Mouse (Mus musculus) NIH3T3 (cell line): ENCODE measurements at regions not wholly inside any gene's neighbourhood (a gene's known extent, or its start where the extent isn't known, plus 50 kb on each side); places are given as distances from the start of the nearest gene placed in this dataset.
"Not testable (repeated sequence)": the region's sequence is repeated elsewhere in the genome, so short reads cannot be mapped to it uniquely, and the experiment has no call there.

Source experiments
- DNase-seq: peaks from one replicate; pipeline ENCODE4 v3.0.0-alpha.2; 2012; ENCODE audit warnings: low read depth

- DNase-seq: no peak
Measured at GRCm38 (mm10) chr4:153829766-153830165, 127.3 kb upstream of the A430005L14Rik start.

DNA sequence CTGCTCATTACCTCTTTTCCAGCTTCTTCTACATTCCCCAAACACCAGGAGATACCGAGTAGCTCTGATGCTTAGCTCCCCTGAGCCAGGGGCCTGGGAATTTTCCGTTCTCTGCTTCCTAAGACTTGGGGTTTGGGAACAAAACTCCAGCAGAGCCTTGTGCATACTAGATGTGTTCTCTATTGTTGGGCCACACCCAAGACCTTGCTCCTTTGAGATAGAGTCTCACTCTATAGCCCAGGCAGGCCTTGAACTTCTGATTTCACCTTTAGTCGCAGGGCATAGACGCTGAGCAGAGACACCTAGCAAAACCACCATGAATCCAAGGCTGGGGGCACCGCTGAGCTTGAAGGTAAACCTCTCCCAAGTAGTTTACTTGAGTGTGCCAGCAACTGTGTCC is 126.5 kb upstream of the A430005L14Rik start:
- DNase-seq: no peak

GRCm38 (mm10) chr4:153831251-153831650 is 125.8 kb upstream of the A430005L14Rik start:
- not testable (repeated sequence) for DNase-seq

DNA sequence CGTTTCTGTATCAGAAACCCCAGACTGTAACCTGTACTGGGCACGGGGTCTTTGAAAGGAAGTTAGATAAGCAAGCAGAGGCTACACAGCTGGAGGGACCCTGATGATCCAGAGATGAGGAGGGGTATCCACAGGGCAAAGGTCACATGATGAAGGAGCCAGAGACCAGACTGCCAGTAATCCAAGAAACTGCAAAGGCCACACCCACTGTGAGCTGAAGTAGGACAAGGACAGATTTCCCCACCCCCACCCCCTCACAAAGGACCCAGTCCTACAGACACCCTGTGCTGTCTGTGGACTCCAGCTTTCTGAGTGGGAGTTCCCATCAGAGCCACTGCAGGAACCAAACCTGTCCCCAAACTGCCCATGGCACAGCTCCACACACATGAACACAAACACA is 124.9 kb upstream of the A430005L14Rik start:
- no peak for DNase-seq

DNA sequence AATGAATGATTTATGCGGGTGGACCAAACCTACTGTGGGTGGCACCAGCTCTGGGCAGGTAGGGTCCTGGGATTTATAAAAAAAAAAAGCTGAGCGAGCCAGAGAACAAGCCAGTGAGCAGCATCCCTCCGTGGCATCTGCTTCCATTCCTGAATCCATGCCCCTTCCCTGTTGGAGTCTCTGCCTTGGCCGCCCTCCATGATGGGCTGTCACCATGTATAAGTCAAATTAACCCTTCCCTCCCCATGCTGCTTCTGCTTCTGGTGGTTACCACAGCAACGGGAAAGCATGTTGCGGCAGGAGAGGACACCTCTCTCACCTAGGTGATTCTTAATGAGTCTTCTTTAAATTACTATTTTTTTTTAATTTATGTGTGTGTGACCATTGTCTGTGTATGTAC is 112.3 kb upstream of the A430005L14Rik start:
- no peak for DNase-seq

- DNase-seq: no peak
Measured at GRCm38 (mm10) chr4:153848274-153848673, 108.8 kb upstream of the A430005L14Rik start.

- no peak for DNase-seq
Measured at GRCm38 (mm10) chr4:153850186-153850585, 106.9 kb upstream of the A430005L14Rik start.

DNA sequence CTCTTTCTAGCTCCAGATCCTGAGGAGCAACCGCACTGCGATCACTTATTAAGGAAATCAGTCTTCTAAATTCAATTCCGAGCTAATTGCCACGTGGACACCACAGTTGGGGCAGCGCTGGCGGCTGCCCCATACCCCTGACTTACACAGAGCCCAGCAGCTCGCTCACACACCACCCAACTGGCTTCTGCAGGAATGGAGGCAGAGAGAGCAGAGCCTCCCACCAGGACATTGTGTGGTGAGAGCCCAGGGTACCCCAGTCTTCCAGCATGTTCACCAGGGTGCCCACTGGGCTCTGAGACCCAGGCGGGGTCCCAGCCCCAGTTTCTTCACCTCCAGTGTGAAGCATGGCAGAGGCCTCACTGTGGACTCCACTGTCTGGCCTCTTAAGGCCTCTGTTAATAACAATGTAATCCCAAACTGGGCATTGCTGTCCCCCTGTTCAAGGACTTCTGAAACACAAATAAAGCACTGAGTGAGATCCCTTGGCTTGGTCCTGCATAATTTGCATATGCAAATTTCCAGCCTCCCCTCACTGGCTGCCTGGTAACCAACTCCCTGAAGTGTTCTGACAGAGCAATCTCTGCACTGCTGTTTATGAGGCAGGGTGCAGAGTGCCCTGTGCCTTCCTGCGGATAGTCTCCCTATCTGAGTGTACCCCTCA is 102.8 kb upstream of the A430005L14Rik start:
- no peak for DNase-seq

DNA sequence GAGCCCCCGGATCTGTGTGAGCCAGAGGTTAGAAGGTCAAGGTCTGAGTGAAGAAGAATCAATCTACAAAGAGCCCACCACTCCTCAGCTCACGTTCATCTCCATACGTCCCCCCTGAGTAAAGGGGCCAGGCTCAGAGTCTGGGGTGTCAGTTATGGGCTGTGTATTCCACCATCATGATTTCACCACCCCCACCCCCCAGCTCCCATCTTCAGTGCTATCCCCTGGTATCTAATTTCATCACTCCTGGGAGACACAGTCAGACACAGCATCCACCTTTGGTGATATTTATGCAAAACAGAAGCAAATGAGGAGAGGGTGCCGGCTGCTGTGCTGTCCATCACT is 102.3 kb upstream of the A430005L14Rik start:
- no peak for DNase-seq

GRCm38 (mm10) chr4:153861420-153861819 is 95.6 kb upstream of the A430005L14Rik start:
- DNase-seq: no peak

- DNase-seq: no peak
Measured at GRCm38 (mm10) chr4:153862121-153862660, 94.8 kb upstream of the A430005L14Rik start.

DNA sequence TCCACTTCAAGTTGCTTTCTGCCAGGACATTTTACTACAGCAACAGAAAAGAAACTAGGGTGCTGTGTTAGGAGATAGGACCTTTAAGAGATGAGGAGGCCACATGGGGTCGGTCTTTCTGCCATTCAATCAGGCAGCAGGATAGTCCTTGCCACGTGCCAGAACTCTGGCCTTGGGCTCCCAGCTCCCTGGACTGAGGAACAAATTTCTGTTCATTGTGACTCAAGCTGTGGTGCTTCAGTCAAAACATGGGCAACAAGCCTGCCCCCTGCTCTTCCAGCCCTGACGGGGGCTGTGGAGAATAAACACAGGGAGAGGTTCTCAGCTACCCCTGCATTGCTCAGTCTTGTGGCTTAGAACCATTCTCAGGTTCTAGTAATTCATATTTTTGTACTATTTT is 84.7 kb upstream of the A430005L14Rik start:
- DNase-seq: no peak

GRCm38 (mm10) chr4:153875036-153875435 is 82.0 kb upstream of the A430005L14Rik start:
- not testable (repeated sequence) for DNase-seq

GRCm38 (mm10) chr4:153876954-153877642 is 79.9 kb upstream of the A430005L14Rik start:
- peak; percentile 35 for DNase-seq

GRCm38 (mm10) chr4:153883057-153883456 is 74.0 kb upstream of the A430005L14Rik start:
- no peak for DNase-seq

GRCm38 (mm10) chr4:153884044-153884443 is 73.0 kb upstream of the A430005L14Rik start:
- no peak for DNase-seq

GRCm38 (mm10) chr4:153885836-153886235 is 71.2 kb upstream of the A430005L14Rik start:
- no peak for DNase-seq

- no peak for DNase-seq
Measured at GRCm38 (mm10) chr4:153890130-153890529, 66.9 kb upstream of the A430005L14Rik start.

GRCm38 (mm10) chr4:153899721-153900120 is 57.3 kb upstream of the A430005L14Rik start:
- no peak for DNase-seq

- no peak for DNase-seq
Measured at GRCm38 (mm10) chr4:153905076-153905475, 52.0 kb upstream of the A430005L14Rik start.

DNA sequence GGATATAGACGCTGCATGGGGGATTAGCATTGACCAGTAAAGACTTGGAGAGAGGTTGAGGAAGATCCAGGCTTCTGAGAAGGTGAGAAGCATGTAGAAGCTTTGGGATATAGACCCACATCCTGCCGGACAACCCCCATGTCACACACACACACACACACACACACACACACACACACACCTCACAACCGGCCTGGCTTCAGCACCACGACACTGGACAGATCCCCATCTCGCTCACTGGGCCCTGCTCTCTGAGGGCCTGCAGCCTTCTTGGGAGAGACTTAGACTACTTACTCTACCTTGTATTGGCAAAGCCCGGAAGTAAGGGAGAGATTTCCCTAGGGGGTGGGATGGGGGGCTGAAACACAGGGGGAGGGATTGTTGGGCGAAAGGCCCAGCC is 51.5 kb upstream of the A430005L14Rik start:
- peak; percentile 10 for DNase-seq
